Mouse (Mus musculus) adrenal gland, postnatal 14 days (tissue): ENCODE measurements around the gene Kti12. TPM values are rescaled to one million over a fixed set of nuclear protein-coding genes. Genes with fewer than 3 reads are reported as not detected.

Source experiments
- DNase-seq: peaks from one replicate; pipeline ENCODE4 v3.0.0; 2021; ENCODE audit warnings: mixed read lengths
- total RNA-seq: library from RNA; stranded (reverse); gene quantifications from 2 replicates; pipeline ENCODE4 v1.2.3, GENCODE M21; 2021

Kti12 gene
- total RNA-seq, 1 experiment from 2014 or later, result 32.1 TPM

DNA sequence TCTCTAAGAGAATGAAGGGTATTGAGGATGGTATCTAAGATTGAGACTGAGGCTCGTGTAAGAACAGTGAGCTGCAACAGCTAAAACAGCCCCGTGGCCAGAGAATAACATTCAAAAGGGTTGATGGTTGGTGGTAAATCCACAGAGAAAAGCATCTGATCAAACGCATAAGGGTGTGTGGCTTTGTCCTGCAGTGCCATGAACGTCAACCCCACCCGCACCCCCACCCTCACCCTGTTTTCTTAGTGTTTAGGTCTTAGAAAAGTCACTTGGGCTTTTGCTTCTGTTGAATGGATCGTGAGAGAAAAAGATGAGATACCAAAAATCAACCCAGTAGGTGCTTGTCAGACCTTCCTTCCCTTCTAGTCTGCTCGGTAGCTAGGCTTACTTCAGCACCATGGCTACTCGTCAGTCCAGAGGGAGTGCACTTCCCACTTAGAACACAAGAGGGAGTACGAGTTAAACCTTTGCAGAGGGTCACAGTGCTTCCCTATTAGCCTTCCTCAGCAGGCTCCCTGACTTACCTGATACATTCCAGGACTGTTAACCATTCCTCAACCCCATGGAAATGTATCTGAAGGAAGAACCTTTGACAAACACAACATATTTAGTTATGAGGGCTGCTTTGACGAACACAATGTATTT is 22.3 kb downstream of the Kti12 start:
- DNase-seq, result peak; percentile 89

DNA sequence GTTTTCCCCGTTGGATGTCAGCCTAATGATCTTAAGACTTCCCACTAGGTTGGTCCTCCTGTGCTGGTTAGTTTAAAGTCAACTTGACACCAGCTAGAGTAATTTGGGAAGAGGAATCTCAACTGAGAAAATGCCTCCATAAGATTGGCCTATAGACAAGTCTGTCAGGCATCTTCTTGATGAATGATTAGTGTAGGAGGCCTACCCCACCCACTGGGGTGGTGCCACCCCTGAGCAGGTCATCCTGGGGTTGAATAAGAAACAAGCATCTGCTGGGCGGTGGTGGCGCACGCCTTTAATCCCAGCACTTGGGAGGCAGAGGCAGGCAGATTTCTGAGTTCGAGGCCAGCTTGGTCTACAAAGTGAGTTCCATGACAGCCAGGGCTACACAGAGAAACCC is 26.2 kb downstream of the Kti12 start:
- DNase-seq, result no peak

DNA sequence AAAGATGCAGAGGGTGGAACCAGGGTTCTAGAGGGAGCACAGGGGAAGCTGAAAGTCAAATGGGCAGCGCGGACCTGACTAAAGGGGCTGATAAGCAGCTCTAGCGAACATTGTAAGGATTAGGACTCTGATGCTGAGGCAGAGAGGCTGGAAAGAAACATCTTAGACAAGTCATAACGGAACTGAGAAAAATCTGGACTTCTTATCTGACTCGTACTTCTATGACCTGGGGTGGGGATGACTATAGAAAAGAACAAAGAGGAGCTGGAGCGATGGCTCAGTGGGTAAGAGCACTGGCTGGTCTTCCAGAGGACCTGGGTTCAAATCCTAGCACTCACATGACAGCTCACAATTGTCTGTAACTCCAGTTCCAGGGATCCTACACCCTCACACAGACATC is 30.3 kb downstream of the Kti12 start:
- no peak for DNase-seq

DNA sequence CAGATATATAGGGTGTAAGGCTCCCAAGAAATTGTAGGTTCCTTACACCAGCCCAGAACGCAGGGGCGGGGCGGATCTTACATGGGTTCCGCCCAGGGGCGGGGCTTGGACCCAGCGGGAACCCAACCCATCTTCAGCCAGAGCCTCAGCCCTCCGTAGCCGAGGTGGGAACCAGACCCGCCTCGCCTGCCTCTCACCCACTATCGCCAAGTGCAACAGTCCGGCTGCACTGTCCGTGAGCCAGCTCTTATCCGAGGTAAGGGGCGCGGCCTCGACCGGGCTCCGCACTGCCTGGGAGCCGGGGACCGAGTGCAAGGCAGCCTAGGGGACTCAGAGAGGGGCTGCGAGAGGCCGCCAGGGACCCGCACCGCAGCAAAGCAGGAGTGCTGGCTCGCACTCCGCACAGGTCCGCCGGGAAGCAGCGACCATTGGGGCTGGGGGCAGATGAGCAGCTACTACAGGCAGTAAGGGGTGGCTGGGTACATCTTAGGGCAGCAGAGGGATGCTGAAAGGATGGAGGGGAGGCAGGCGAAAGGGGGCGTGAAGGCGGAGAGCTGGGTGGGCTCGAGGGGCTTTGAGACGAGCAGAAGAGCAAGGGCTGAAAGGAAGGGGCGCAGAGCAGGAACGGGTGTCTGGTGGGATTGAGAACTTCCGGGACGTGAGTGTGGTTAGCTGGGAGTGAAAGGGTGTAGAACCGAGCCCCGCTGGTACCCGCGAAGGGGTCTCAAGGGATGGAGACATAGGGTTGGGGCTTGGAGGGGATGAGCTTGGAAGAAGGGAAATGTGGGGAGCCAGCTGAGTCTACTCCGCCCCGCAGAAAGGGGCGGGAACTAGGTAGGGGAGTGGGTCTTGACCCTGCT is 31.6 kb downstream of the Kti12 start, which contains the start of gene Rab3b:
Gene Rab3b (plus strand): TSS at position 101 of the 860 bp plus-strand sequence.
- DNase-seq, result peak; percentile 75

DNA sequence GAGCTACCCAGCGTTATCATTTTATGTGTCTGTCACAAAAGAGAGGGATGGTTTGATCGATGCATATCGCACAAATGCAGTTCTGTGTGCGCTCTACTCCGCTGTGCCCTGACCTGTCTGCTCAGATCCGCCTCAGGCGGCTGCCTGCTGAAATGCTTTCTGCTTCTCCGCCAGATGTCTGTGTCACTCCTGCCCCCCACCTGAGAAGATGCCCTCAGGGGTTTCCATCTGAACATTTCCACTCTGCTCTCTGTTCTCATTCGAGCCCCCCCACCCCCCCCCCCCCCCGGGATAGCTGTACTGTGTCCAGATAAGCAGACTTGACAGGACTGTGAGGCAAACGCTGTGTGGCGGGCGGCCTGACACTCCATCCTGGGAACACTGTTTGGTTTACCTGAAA is 36.2 kb downstream of the Kti12 start:
- peak; percentile 51 for DNase-seq

DNA sequence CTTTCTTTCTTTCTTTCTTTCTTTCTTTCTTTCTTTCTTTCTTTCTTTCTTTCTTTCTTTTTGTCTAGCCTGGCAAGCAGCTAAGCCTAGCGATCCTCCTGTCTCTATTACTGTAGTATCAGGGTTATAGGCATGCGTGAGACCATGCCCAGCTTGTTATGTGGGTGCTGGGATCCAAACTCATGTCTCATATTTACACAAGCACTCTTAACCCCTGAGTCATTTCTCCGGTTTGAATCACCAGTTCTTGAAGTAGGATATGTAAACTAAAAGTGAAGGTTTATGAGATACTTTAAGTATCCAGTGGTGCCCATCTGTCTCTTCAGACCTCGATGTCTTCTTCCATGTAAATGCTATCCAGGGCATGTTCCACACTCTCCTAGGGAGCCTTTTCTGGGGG is 39.9 kb downstream of the Kti12 start:
- DNase-seq, result no peak

DNA sequence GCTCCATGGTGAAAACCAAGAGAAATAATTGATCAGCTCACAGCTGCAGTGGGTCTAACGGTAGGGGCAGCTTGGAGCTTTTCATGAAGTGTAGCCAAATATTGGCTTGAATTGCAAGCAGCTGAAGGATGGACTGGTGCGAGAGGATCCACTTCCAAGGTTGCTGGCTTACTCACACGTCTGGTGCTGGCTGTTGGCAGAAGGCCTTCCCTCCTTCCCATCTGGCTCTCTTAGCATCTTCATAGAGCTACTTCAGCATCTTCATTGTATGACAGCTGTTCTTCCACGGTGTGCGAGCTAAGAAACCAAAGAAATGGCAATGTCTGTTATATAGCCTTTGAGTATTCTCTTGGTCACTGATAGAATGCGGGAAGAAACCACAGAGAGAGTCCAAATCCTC is 43.3 kb downstream of the Kti12 start:
- DNase-seq, result no peak

Other genes with a start within 250 kb of the Kti12 start
- 31.5 and 39.8 TPM in 2 replicates for gene Cc2d1b, start 227.8 kb upstream of the Kti12 start, total RNA-seq
- gene 3110021N24Rik, start 128.1 kb upstream of the Kti12 start, total RNA-seq, result 0.59 and 0.68 TPM in 2 replicates
- 22.7 and 24.0 TPM in 2 replicates for gene Zfyve9, start 67.0 kb upstream of the Kti12 start, total RNA-seq
- gene Btf3l4, start 14.2 kb upstream of the Kti12 start, total RNA-seq, result 116 and 127 TPM in 2 replicates
- 63.8 and 73.9 TPM in 2 replicates for gene Txndc12, start 13.2 kb upstream of the Kti12 start, total RNA-seq
- gene A730015C16Rik, start 834 bp downstream of the Kti12 start, total RNA-seq, result 0.53 TPM in 1 of 2 replicates, not detected in the other
- gene Rab3b, start 31.3 kb downstream of the Kti12 start, total RNA-seq, result 40.1 and 50.7 TPM in 2 replicates
- 105 and 108 TPM in 2 replicates for gene Nrd1, start 152.9 kb downstream of the Kti12 start, total RNA-seq